Mouse (Mus musculus) intestine, postnatal 0 days (tissue): ENCODE results near the gene Susd6. TPM values are rescaled to one million over a fixed set of nuclear protein-coding genes. Genes with fewer than 3 reads are reported as not detected.

ENCODE experiments used
- ATAC-seq: fragments of 200-750 bp; cut with Nextera tagmentation; 2 replicates; pipeline ENCODE4 v1.8.0; 2017; ENCODE audit warnings: mild to moderate bottlenecking, moderate TSS enrichment, moderate library complexity
- H3K27ac ChIP-seq: fragments of 300-500 bp; sonication (generic); 2 replicates; pipeline ENCODE4 v1.5.1; 2014; ENCODE audit warnings: mild to moderate bottlenecking, low read depth, low read length, moderate library complexity
- H3K27me3 ChIP-seq: fragments of 300-500 bp; sonication (generic); replicated peaks from 2 replicates; pipeline ENCODE4 v1.6.1; 2014; ENCODE audit warnings: low read length, mixed read lengths; ENCODE audit not compliant: control insufficient read depth, insufficient read depth
- H3K36me3 ChIP-seq: fragments of 300-500 bp; sonication (generic); 2 replicates; pipeline ENCODE4 v1.6.1; 2014; ENCODE audit warnings: mild to moderate bottlenecking, moderate library complexity; ENCODE audit not compliant: control insufficient read depth, insufficient read depth
- H3K4me1 ChIP-seq: fragments of 300-500 bp; sonication (generic); replicated peaks from 2 replicates; pipeline ENCODE4 v1.6.1; 2014; ENCODE audit warnings: antibody characterized with exemption, low read length, mixed read lengths; ENCODE audit not compliant: control insufficient read depth, insufficient read depth
- H3K4me2 ChIP-seq: fragments of 300-500 bp; sonication (generic); replicated peaks from 2 replicates; pipeline ENCODE4 v1.6.1; 2014; ENCODE audit warnings: low read depth, mild to moderate bottlenecking, moderate library complexity
- H3K4me3 ChIP-seq: fragments of 300-500 bp; sonication (generic); 2 replicates; pipeline ENCODE4 v1.5.1; 2014; ENCODE audit warnings: low read depth, low read length
- H3K9ac ChIP-seq: fragments of 300-500 bp; sonication (generic); 2 replicates; pipeline ENCODE4 v1.6.1; 2014; ENCODE audit warnings: mild to moderate bottlenecking, low read depth, low read length
- H3K9me3 ChIP-seq: fragments of 300-500 bp; sonication (generic); 2 replicates; pipeline ENCODE4 v1.6.1; 2016; ENCODE audit warnings: mixed run types; ENCODE audit not compliant: control insufficient read depth
- CTCF ChIP-seq: sonication (generic); IDR thresholded peaks from 2 replicates; pipeline ENCODE4 v1.5.1; 2016; ENCODE audit warnings: low read depth, mild to moderate bottlenecking, control low read depth, antibody characterized with exemption, moderate library complexity
- WGBS: fragments of 180-500 bp; shearing (Covaris S2); extraction: QIAGEN DNeasy Blood & Tissue Kit; methylation state at CpG from one replicate; pipeline ENCODE4 v1.1.7; 2014; 5-methylcytosine and 5-hydroxymethylcytosine counted together
- polyA plus RNA-seq: library from polyadenylated mRNA; unstranded; fragments of >200 nt; fragmentation: Nextera tagmentation; extraction: Ambion mirVana; gene quantifications from 2 replicates; pipeline ENCODE4 v1.2.1, GENCODE M21; 2015

Gene Susd6
- polyA plus RNA-seq, 1 experiment from 2014 or later, result 16.9 TPM

DNA sequence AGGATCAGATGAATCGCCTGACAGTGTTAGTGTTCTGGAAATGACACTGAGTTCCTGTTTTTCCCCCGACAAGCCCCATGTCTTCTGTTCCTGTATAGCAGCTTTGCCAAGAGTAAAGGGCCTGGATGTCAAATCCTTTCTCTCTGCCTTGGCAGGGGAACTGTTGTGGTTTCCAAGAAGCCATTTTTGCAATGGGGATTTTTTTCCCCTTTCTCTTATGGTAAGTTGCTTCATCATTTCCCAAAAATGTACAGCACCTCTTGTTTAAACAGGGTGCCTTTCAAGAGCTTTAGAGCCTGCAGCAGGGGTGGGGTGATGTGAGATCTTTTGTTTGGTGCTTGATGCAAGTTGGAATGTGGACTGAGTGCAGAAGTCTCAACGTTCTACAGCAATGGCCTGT is 63.4 kb downstream of the Susd6 start:
- no peak for ATAC-seq
- TF ChIP-seq CTCF, result no peak

GRCm38 (mm10) chr12:80854671-80855070 is 64.4 kb downstream of the Susd6 start:
- Histone ChIP-seq H3K9me3 (no peaks in the 10 kb centered on the region), H3K4me3 (no peak overlapping the region), H3K9ac (no peak overlapping the region), H3K4me1 (no peaks in the 10 kb centered on the region; the same call in 1 of the 2 replicates), H3K4me2 (no peak overlapping the region), H3K27me3 (no peaks in the 10 kb centered on the region), H3K36me3 (peaks cover 3% of the 10 kb centered on the region; the same call in 1 of the 2 replicates), H3K27ac (no peak overlapping the region)
- WGBS, result 93% methylated on average over 4 of the region's 4 CpGs
- ATAC-seq, result no peak
- TF ChIP-seq CTCF, result no peak

More for the DNA sequence above, 63.4 kb downstream of the Susd6 start:
- H3K36me3 ChIP-seq, result peaks cover 3% of the 10 kb centered on the region; the same call in 1 of the 2 replicates
- no peak overlapping the region for H3K4me3 ChIP-seq
- 46% methylated on average over 3 of the region's 3 CpGs for WGBS
- H3K4me1 ChIP-seq, result no peaks in the 10 kb centered on the region; the same call in 1 of the 2 replicates
- H3K27me3 ChIP-seq, result no peaks in the 10 kb centered on the region
- H3K27ac ChIP-seq, result no peak overlapping the region
- H3K9me3 ChIP-seq, result no peaks in the 10 kb centered on the region
- no peak overlapping the region for H3K9ac ChIP-seq
- no peak overlapping the region for H3K4me2 ChIP-seq

DNA sequence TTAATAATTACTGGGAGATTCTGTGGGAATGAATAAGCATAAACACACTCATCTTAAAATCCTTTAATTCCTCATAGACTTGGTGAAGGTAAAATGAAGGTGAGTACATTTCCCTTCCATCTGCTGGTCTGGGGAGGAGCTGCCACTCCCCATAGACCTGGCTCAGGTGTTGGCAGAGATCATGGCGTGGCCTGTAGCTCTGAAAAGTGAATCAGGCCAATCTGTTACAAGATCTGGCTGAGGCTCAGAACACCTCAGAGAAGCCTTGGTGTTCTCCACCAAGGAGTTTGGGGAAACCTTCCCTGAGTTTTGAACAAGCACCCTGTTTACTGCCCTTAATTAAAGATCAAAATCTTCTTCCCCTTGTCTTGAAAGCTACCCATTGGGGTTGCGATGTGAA is 64.8 kb downstream of the Susd6 start:
- H3K4me2 ChIP-seq, result no peak overlapping the region
- no peak overlapping the region for H3K9ac ChIP-seq
- no peak overlapping the region for H3K27ac ChIP-seq
- H3K4me1 ChIP-seq, result no peaks in the 10 kb centered on the region; the same call in 1 of the 2 replicates
- no peak for TF ChIP-seq CTCF
- WGBS, result 72% methylated on average over 2 of the region's 2 CpGs
- peaks cover 3% of the 10 kb centered on the region; the same call in 1 of the 2 replicates for H3K36me3 ChIP-seq
- H3K27me3 ChIP-seq, result no peaks in the 10 kb centered on the region
- H3K4me3 ChIP-seq, result no peak overlapping the region
- no peaks in the 10 kb centered on the region for H3K9me3 ChIP-seq
- no peak for ATAC-seq

GRCm38 (mm10) chr12:80855581-80855980 is 65.3 kb downstream of the Susd6 start:
- 54% methylated on average over 1 of the region's 1 CpGs for WGBS
- ATAC-seq, result no peak
- Histone ChIP-seq H3K27ac (no peak overlapping the region), H3K36me3 (peaks cover 3% of the 10 kb centered on the region; the same call in 1 of the 2 replicates), H3K4me2 (no peak overlapping the region), H3K27me3 (no peaks in the 10 kb centered on the region), H3K4me1 (no peaks in the 10 kb centered on the region; the same call in 1 of the 2 replicates), H3K4me3 (no peak overlapping the region), H3K9me3 (no peaks in the 10 kb centered on the region), H3K9ac (no peak overlapping the region)
- TF ChIP-seq CTCF, result no peak

- Histone ChIP-seq H3K27me3 (no peaks in the 10 kb centered on the region), H3K4me1 (peaks cover 5% of the 10 kb centered on the region; the same call in 1 of the 2 replicates), H3K4me3 (no peak overlapping the region), H3K4me2 (no peak overlapping the region), H3K9me3 (no peaks in the 10 kb centered on the region), H3K9ac (no peak overlapping the region), H3K27ac (no peak overlapping the region), H3K36me3 (peaks cover under 1% of the 10 kb centered on the region; the same call in 1 of the 2 replicates)
- no peak for ATAC-seq
- no peak for TF ChIP-seq CTCF
- 84% methylated on average over 3 of the region's 3 CpGs for WGBS
Observed at GRCm38 (mm10) chr12:80857636-80858293, 67.5 kb downstream of the Susd6 start.

GRCm38 (mm10) chr12:80858307-80858706 is 68.0 kb downstream of the Susd6 start:
- H3K4me3 ChIP-seq, result no peak overlapping the region
- WGBS, result 79% methylated on average over 2 of the region's 2 CpGs
- H3K9me3 ChIP-seq, result no peaks in the 10 kb centered on the region
- no peaks in the 10 kb centered on the region for H3K27me3 ChIP-seq
- no peak overlapping the region for H3K9ac ChIP-seq
- H3K4me1 ChIP-seq, result peaks cover 5% of the 10 kb centered on the region; the same call in 1 of the 2 replicates
- no peak for TF ChIP-seq CTCF
- no peak overlapping the region for H3K4me2 ChIP-seq
- no peak for ATAC-seq
- no peaks in the 10 kb centered on the region; the same call in 1 of the 2 replicates for H3K36me3 ChIP-seq
- H3K27ac ChIP-seq, result no peak overlapping the region
